Mouse (Mus musculus): ENCODE data around the gene Eps15l1. TPM values are rescaled to one million over a fixed set of nuclear protein-coding genes. Genes with fewer than 3 reads are reported as not detected.
A peak's percentile ranks its signal among the peaks of the same experiment; 100 is the strongest.

Gene Eps15l1
- 60.5 and 64.2 TPM in 2 replicates for total RNA-seq (2021)
- long read RNA-seq, transcript Eps15l1-201 (24 exons, 3,129 nt) = minor isoform, 8 of 33 reads
- long read RNA-seq, transcript Eps15l1-205 (16 exons, 3,376 nt) = major isoform, 14 of 33 reads
- long read RNA-seq, partial matches to known transcripts = 1 of 33 reads
- long read RNA-seq, other reads (novel, unspliced or antisense) = 10 of 33 reads

DNA sequence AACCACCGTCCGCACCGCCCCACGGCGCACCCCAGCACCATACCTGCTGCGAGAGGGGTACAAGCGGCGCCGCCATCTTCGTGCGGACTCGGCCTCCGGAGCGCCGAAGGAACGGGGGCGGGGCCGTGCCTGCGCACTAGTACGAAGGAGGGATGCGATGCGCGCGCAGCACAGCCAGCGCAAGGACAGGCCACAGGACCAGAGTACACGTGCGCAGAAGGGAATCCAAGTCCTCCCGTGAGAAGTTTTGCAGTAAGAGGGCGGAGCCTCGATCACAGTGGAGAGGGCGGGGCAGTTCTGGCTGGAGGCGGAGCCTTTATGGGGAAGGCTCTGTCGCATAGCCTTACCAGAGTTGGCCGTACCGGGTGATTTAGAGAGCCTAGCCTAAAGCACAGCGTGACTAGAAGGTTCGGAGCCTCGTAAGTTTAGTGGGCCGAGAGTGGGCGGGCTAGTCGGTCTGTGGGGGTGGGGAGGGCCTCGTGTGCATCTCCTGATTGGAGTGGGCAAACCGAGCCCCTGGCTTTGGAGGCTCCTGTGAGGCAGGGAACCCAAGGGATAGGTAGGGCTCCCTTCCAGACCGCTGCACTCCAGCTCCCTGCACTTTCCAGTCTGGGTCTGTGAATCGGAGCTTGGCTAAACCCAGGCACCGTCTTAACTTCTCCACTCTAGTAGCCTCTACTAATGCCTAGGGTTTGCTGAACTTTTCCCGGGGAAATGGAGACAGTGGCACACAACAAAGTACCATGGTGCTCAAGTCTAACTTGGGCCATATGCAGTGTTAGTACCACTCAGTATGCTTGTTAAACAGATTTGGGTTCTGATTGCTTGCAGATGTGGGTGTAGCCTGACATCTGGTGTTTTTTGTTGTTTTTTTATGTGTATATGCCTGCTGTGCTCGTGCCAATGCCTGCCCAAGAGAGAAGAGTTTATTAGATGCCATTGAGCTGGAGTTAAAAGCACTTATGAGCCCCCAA is at the start of gene Eps15l1:
TSS of gene Eps15l1 (minus strand) at position 99 of the 974 bp plus-strand sequence.
- DNase-seq = peak; percentile 99

DNA sequence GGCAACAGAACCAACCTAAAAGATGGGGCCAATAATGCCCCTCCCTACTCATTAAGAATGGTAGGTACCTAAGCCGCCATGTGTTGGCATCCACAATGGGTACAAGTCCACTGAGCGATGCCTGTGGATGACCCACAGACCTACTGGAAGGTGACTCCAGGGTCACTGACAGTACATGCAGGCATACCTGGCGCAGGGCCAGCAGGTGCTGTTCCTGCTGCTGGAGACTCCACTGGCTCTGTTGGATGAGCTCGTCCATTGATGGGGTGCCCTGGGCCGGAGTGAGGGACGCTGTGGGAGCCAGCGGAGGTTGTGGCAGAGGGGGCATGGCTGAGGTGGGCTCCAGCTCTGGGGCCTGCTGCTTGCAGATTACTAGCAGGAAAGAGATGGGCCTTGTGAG is 49.4 kb upstream of the Eps15l1 start:
- no peak for DNase-seq

DNA sequence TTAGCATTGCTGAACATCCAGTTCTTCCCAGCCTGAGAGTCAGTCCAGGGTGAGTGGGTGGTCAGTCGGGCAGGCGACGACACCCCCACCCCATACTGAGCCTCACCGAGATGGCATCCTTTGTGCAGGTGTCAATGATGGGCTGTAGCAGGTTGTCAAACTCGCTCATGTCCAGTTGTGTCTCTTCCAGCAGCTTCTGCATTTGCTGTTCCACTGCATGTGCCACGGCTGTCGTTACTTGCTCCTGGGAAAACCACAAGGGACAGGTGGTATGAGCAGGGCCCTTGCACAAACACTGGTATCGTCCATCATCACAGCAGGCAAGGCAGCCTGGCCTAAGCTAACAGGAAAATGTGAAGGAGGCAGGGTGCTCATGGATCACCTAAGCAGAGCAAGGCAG is 48.7 kb upstream of the Eps15l1 start:
- no peak for DNase-seq

DNA sequence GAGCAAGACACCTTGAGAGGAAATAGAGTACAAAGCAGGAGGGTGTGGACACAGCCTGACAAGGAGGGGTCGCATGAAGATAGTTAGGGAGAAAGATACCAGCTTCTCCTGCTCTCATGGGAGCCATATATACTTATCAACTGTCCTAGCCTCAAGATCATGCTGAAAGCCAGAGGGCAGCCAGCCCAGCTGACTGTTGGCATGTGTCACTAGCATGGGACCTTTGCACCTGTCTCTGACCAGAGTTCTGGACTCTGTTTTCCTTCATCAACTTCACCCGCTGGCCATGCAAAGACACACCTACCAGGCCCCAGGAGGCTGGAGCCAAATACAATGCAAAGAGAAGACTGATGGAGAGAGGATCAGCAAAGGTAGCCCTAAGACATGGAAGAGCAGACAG is 48.0 kb upstream of the Eps15l1 start:
- no peak for DNase-seq

DNA sequence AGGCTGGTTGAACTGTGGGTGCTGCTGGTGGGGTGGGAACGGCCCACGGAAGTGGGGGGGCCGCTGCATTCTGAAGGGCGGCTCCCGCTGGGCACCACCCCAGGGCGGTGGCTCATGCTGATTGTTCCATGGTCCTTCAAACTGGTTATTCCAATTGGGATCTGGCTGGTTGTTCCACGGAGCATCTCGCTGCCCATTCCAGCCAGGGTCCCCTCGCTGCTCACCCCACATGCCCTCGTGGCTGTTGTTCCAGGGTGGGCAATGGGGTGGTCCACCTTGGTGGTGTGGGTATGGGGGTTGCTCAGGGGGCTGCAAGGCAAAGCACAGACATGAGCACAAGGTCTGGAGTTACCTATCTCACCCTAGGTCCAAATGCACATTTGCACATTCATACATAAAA is 43.0 kb upstream of the Eps15l1 start:
- no peak for DNase-seq

GRCm38 (mm10) chr8:72459881-72460533 is 38.7 kb upstream of the Eps15l1 start:
- DNase-seq = no peak

DNA sequence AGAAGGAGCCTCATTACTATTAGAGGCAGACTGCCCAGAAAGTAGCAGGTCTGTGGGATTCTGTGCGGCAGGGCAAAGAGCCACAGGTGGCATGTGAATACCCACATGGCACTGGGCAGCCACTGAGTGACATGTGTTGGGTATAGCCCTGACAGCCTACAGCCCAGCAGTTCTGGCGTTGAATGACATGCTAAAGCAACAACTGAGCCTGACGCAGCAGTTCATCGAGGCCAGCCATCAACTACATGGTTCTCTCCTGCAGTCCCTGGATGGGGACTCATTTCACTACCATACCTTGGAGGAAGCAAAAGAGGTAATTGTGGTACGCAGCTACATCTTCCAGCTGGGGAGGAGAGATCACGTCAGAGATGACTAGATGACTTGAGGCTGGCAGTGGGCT is 37.2 kb upstream of the Eps15l1 start:
- no peak for DNase-seq

DNA sequence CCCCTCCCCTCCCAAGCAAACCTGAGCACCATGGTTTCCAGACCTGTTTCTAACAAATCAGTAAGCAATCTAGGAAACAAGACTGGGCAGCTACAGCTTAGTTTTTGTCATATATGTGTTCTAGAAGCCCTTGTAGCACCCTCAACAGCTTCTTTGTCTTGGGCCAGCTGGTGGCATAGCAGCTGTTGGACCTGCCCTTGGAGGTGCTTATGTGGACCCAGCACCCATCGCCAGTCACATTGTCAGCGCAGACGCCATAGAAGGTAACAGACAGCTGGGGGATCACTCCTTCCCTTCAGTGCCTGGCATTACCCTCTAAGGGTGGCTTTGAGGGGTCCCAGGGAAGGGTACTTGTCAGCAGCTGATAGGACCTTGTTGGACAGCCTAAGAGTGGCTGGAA is 36.5 kb upstream of the Eps15l1 start:
- no peak for DNase-seq

DNA sequence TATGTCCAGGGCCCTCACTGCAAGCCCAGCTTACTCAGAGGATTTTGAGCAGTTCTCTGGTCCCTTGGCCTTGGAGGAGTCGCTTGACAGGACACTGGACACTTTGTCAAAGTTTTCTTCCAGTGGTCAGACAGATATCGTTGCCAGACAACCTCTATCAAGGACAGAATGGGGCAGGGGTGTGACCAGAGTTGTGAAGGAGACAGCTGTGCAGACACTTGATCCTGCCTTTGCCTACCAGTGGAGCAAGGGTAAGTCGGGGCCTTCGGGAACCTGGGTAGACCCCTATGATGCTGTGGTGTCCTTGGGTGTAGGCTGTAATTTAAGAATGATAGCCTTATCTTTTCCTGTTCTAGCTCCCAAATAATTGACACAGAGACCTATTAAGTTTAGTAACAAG is 34.1 kb upstream of the Eps15l1 start:
- no peak for DNase-seq

GRCm38 (mm10) chr8:72453904-72454303 is 32.6 kb upstream of the Eps15l1 start:
- DNase-seq = no peak

GRCm38 (mm10) chr8:72451516-72451915 is 30.3 kb upstream of the Eps15l1 start:
- DNase-seq = no peak

- no peak for DNase-seq
Measured at GRCm38 (mm10) chr8:72445071-72445470, 23.8 kb upstream of the Eps15l1 start.

- no peak for DNase-seq
Measured at GRCm38 (mm10) chr8:72443994-72444350, 22.7 kb upstream of the Eps15l1 start.

- peak; percentile 96 for DNase-seq
Measured at GRCm38 (mm10) chr8:72443338-72443993, 22.2 kb upstream of the Eps15l1 start, which contains the start of the genes Calr3 and 1700030K09Rik. TSS of gene Calr3 (minus strand) at chr8:72443870. TSS of gene 1700030K09Rik (plus strand) at chr8:72443880.

DNA sequence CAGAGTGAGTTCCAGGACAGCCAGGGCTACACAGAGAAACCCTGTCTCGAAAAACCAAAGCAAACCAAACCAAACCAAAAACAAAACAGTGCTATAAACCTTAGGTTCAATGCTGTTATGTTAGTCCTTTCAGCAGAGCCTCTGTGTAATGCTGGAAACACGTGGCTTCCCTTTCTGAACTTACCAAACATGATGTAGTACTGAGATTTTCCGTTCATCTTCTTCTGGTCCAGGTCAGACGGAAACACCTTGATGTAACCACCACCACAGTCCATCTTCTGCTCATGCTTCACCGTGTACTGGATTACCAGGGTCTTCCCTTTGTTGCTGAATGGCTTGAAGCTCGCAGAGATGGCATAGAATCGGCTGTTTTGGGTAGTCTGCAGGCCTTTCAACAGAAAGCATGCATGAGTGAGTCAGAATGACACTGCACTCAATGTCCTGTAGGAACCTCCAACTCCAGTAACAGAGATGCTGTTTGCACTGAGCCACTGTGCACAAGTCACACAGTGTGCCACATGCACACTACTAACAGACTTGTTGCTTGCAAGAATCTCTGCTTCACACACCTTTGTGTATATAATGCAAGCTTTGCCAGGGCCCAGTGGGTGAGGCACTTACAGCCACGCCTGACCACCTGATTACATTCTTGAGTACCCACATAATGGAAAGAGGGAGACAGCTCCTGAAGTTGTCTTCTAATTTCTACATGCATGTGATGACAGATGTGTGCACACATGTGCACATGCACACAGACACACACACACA is 17.2 kb upstream of the Eps15l1 start:
- no peak for DNase-seq

GRCm38 (mm10) chr8:72434952-72435351 is 13.7 kb upstream of the Eps15l1 start:
- DNase-seq = peak; percentile 91

DNA sequence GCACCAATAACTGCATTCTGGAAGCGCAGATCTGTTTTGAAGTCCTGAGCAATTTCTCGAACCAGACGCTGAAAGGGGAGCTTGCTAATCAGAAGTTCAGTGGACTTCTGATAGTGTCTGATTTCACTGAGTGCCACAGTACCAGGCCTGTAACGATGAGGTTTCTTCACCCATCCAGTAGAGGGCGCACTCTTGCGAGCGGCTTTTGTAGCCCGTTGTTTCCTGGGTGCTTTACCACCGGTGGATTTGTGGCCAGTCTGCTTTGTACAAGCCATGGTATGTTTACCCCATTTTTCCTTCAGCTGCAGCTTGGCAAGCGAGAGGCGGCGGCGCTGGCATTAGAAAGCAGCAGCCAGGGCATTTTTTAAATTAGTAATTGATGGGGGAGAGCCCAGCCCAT is 8.4 kb upstream of the Eps15l1 start:
- peak; percentile 37 for DNase-seq

DNA sequence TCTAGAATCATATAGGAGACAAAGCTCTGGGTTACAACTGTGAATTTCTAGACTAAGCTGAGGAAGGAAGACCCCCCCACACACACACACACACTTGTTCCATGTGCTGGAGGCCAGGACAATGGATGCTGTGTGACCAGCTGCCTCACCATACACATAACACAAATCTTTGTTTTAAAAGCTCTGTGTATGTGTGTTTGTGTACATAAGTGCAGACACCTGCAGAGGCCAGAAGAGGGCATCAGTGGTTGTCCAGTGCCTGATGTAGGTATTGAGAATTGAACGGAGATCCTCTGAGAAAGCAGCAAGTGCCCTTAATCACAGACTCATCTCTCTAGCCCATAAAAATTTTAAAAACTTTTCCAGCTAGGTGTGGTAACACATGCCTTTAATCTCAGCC is 1.7 kb upstream of the Eps15l1 start:
- DNase-seq = no peak

- DNase-seq = peak; percentile 50
Measured at GRCm38 (mm10) chr8:72420571-72421361, 494 bp downstream of the Eps15l1 start.

DNA sequence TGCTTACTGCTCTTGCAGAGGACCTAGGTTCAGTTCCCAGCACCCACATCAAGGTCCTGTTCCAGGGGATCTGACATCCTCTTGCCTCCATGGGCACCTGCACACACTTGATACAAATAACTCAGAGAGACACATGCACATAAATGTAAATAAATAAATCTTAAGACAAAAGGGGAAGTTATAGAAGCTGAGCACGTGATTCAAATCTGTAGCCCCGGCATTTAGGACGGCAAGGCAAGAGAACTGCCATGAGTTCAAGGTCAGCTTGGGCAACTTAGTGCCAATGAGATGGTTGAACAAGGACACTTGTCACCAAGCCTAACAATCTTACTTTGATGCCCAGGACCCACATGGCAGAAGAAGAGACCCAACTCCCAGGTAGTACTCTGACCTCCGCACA is 3.2 kb downstream of the Eps15l1 start:
- DNase-seq = no peak

GRCm38 (mm10) chr8:72415252-72415651 is 6.0 kb downstream of the Eps15l1 start:
- DNase-seq = no peak
